In genomic region chr13:53969421-53969820, GRCm38 (mm10) we compare ENCODE assay signal across 24 mouse cellular contexts.
DNase-seq lines count a peak whose midpoint lies in the region; ATAC-seq lines count a peak whose summit lies in the region.
"Had no signal": no experiment of that assay in that cellular context is flagged by ENCODE, and none has a peak within 500 bp of the region (broad histone marks: within the 10 kb centered on the region; RNA-seq: fewer than 3 reads in every experiment).

No protein-coding gene starts in this region.

- no peaks in the 10 kb centered on the region for H3K36me3 ChIP-seq in embryonic facial prominence, embryonic 14.5 days (ENCODE audit: control insufficient read depth, insufficient read depth, low read length)
- H3K36me3 ChIP-seq: hindbrain, embryonic 12.5 days; liver, embryonic 12.5 days; midbrain, embryonic 10.5 days; neural tube, embryonic 12.5 days had no signal

- H3K4me3 ChIP-seq in embryonic facial prominence, embryonic 14.5 days (ENCODE audit: low read depth, low read length) = no peak overlapping the region
- H3K4me3 ChIP-seq: forebrain, embryonic 13.5 days; gastrocnemius, adult 2 months; hindbrain, embryonic 12.5 days; layer of hippocampus, adult 2 months; liver, embryonic 12.5 days; midbrain, embryonic 10.5 days; neural tube, embryonic 12.5 days had no signal

- WGBS in embryonic facial prominence, embryonic 14.5 days = 36% methylated on average over 2 of the region's 2 CpGs

- H3K27ac ChIP-seq in embryonic facial prominence, embryonic 14.5 days (replicated peaks; ENCODE audit: low read depth, low read length) = no peak overlapping the region
- H3K27ac ChIP-seq: forebrain, embryonic 13.5 days; gastrocnemius, adult 2 months; hindbrain, embryonic 12.5 days; kidney, postnatal 0 days; layer of hippocampus, adult 2 months; liver, embryonic 12.5 days; macrophage; midbrain, embryonic 10.5 days; neural tube, embryonic 12.5 days had no signal

- peak; percentile 40 to 73 for DNase-seq in frontal cortex, adult 2 months (ENCODE audit: extremely low spot score in 1 of 2, low spot score in 1 of 2)
- DNase-seq in frontal cortex, postnatal 10 days (ENCODE audit: low spot score in 2 of 2) = no peak
- DNase-seq in left cerebral cortex, postnatal 25 days (ENCODE audit: low spot score in 2 of 2) = peak; percentile 31 to 71
- no peak for DNase-seq in left cerebral cortex, postnatal 36 days (ENCODE audit: low spot score in 2 of 2)
- DNase-seq in 3T3-L1 (ENCODE audit: low read depth, low spot score) = peak; percentile 57
- DNase-seq in embryonic facial prominence, embryonic 14.5 days (ENCODE audit: low spot score) = peak; percentile 82
- no peak for DNase-seq in heart, adult 18-20 months
- DNase-seq: adrenal gland, postnatal 10 days; cerebellum, postnatal 10 days; gastrocnemius, adult 2 months; heart, postnatal 10 days; kidney, adult 18-20 months; lung, adult 2 months had no signal

- H3K4me2 ChIP-seq in embryonic facial prominence, embryonic 14.5 days (ENCODE audit: low read depth, low read length) = no peak overlapping the region
- H3K4me2 ChIP-seq: forebrain, embryonic 13.5 days; heart, embryonic 11.5 days; hindbrain, embryonic 12.5 days; liver, embryonic 12.5 days; neural tube, embryonic 12.5 days had no signal

- intact Hi-C loops in left cerebral cortex, postnatal 25 days (cut with DNase I) = no loop called here
- intact Hi-C loops in left cerebral cortex, postnatal 36 days (cut with DNase I) = no loop called here

- peak; percentile 57; the same call in 1 of the 2 replicates for ATAC-seq in embryonic facial prominence, embryonic 14.5 days (ENCODE audit: low read depth)
- no peak for ATAC-seq in monocyte, adult 5-6 weeks (replicated peaks; ENCODE audit: insufficient number of reproducible peaks, low FRiP score, low TSS enrichment, poor library complexity, severe bottlenecking)
- ATAC-seq: forebrain, embryonic 13.5 days; liver, embryonic 12.5 days; Patski had no signal

- no peaks in the 10 kb centered on the region for H3K4me1 ChIP-seq in embryonic facial prominence, embryonic 14.5 days (ENCODE audit: control insufficient read depth, insufficient read depth, low read length)
- H3K4me1 ChIP-seq: forebrain, embryonic 13.5 days; hindbrain, embryonic 12.5 days; liver, embryonic 12.5 days; midbrain, embryonic 10.5 days; neural tube, embryonic 12.5 days had no signal

- peaks cover 9% of the 10 kb centered on the region; the same call in 1 of the 2 replicates for H3K9me3 ChIP-seq in embryonic facial prominence, embryonic 14.5 days (ENCODE audit: control insufficient read depth, low read length)

- H3K27me3 ChIP-seq in embryonic facial prominence, embryonic 14.5 days (replicated peaks; ENCODE audit: control insufficient read depth, insufficient read depth, low read length) = no peaks in the 10 kb centered on the region
- H3K27me3 ChIP-seq: forebrain, embryonic 13.5 days; hindbrain, embryonic 12.5 days; liver, embryonic 12.5 days; neural tube, embryonic 12.5 days; Patski had no signal

- H3K9ac ChIP-seq in embryonic facial prominence, embryonic 14.5 days (ENCODE audit: low read depth, low read length) = no peak overlapping the region
- H3K9ac ChIP-seq: forebrain, embryonic 13.5 days; hindbrain, embryonic 12.5 days; liver, embryonic 12.5 days; neural tube, embryonic 12.5 days had no signal

Comparison
In these comparisons a context has a peak if more than half of its experiments do, and no peak if none do; other contexts are left out.
1. DNase-seq: peak in frontal cortex, adult 2 months (2 of 2), left cerebral cortex, postnatal 25 days (2 of 2), 3T3-L1 (single experiment) and embryonic facial prominence, embryonic 14.5 days (single experiment); none in frontal cortex, postnatal 10 days (0 of 2), left cerebral cortex, postnatal 36 days (0 of 2) and heart, adult 18-20 months (0 of 2).